Mouse (Mus musculus): ENCODE measurements around the gene Akr1b8. TPM values are rescaled to one million over a fixed set of nuclear protein-coding genes. Genes with fewer than 3 reads are reported as not detected.
A peak's percentile ranks its signal among the peaks of the same experiment; 100 is the strongest.
"Not testable (repeated sequence)": the region's sequence is repeated elsewhere in the genome, so short reads cannot be mapped to it uniquely, and the experiment has no call there.

Akr1b8 gene
- total RNA-seq, 2 experiments from 2014 or later = 227 to 304 TPM

DNA sequence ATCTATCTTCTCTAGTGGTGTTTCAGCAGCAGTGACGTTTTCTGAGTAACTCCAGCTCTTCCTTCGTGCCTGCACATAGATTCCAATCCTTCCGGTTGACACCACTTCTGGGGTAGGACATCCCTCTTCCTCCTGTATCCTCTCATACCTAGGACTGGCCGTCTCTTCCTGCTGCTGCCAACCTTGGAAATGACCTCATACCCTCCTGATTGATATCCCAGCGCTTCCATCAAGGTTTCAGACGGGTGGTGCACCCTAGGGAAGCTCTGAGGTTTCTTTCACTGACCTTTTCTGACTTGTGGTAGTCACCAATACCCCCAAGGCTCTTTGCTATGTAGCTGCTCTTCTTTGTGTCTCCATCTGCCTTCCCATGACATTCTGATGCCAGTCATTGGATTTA, 44.5 kb downstream of the Akr1b8 start:
- DNase-seq (ENCODE audit: low spot score in 2 of 2) = no peak

DNA sequence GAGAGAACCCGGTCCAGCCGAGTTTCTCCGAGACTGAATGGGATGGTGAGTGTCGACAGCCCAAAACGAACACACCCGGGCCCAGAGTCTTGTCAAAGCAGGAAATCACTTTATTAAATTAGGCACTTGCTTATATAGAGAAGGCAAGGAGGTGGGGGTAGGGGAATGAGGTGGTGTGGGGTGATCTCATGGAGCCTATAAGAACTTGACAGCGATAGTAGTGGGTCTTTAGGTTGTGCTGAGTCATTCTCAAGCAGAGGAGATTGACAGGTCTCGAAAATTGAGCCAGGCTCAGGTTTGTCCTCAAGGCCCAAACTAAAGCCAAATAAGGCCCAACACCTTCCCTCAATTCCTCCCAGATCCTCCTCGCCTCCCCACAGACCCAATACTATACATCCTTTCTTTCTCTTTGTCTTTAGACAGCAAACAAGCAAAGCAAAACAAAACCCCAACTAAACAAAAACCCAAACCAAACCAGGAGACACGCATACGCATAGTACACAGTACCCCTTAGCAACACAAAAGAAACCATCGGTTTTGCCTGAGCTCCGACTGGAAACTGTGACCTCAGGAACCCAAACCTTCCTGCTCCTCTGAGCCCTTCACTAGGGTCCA, 45.8 kb downstream of the Akr1b8 start:
- DNase-seq (ENCODE audit: low spot score in 2 of 2) = no peak

GRCm38 (mm10) chr6:34400696-34401095, 46.8 kb downstream of the Akr1b8 start:
- no peak for DNase-seq (ENCODE audit: low spot score in 2 of 2)

- DNase-seq (ENCODE audit: low spot score in 2 of 2) = no peak
Measured at GRCm38 (mm10) chr6:34406746-34407145, 52.8 kb downstream of the Akr1b8 start.

DNA sequence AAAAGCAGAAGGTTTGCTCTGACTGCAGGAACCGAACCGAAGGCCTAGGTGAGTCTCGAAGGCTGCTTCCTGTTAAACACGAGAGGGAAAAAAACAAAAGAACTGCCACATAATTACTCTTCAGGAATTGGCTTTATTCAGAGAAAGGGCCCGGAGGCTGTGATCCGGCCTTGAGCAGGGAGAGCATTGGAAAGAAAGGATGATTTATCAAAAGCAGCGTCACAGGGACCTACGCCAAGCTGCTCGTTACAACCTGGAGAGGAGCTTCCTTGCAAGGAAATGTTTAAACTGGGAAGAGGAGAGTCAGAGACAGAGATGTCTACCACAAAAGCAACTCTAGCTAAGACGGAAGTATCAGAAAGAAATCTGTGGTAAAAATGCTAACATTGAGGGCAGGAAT, 53.5 kb downstream of the Akr1b8 start:
- DNase-seq (ENCODE audit: low spot score in 2 of 2) = no peak

- peak; percentile 54 to 79 for DNase-seq (ENCODE audit: low spot score in 2 of 2)
Measured at GRCm38 (mm10) chr6:34412023-34412422, 58.1 kb downstream of the Akr1b8 start, which contains the start of gene Akr1b7. TSS of gene Akr1b7 (plus strand) at chr6:34412334.

DNA sequence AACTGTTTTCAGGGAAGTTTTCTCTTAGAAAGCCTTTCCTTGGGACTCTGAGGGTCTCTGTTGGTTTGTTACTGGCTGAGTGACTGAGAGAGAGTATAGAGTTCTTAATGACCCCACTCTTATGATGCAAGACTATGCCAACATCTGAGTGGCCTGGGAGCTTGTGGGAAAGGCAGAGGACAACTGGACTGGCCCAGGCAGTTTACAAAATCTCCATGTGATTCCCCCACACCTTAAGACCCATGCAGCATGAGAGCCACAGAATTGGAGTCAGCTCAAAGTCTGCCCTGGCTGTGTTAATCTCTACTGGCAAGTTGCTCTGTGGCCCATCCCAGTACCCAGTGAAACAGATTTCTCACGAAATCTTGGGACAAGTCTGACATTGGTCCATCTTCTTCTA, 58.8 kb downstream of the Akr1b8 start:
- DNase-seq (ENCODE audit: low spot score in 2 of 2) = no peak

- DNase-seq (ENCODE audit: low spot score in 2 of 2) = not testable (repeated sequence)
Measured at GRCm38 (mm10) chr6:34413386-34413785, 59.5 kb downstream of the Akr1b8 start.

GRCm38 (mm10) chr6:34416521-34416920, 62.6 kb downstream of the Akr1b8 start:
- DNase-seq (ENCODE audit: low spot score in 2 of 2) = no peak

Other genes with a start within 250 kb of the Akr1b8 start
- gene Slc35b4, start 177.0 kb upstream of the Akr1b8 start, total RNA-seq (2021) = 10 to 100 TPM; 28.2 to 28.4 TPM
- 100 to 1,000 TPM; 302 to 310 TPM for gene Akr1b3, start 36.6 kb upstream of the Akr1b8 start, total RNA-seq (2021)
- gene Akr1b10, start 30.1 kb downstream of the Akr1b8 start, total RNA-seq (2021) = 100 to 1,000 TPM; 154 to 191 TPM
- 1,000 to 10,000 TPM; 2,529 to 6,211 TPM for gene Akr1b7, start 58.2 kb downstream of the Akr1b8 start, total RNA-seq (2021)
- 10 to 100 TPM; 26.2 to 39.8 TPM for gene Bpgm, start 122.1 kb downstream of the Akr1b8 start, total RNA-seq (2021)
- 10 to 100 TPM; 63.8 to 89.6 TPM for gene Cald1, start 244.4 kb downstream of the Akr1b8 start, total RNA-seq (2021)